Mouse (Mus musculus): Measurements from ENCODE around the gene Bglap2.

The Bglap2 gene

DNA sequence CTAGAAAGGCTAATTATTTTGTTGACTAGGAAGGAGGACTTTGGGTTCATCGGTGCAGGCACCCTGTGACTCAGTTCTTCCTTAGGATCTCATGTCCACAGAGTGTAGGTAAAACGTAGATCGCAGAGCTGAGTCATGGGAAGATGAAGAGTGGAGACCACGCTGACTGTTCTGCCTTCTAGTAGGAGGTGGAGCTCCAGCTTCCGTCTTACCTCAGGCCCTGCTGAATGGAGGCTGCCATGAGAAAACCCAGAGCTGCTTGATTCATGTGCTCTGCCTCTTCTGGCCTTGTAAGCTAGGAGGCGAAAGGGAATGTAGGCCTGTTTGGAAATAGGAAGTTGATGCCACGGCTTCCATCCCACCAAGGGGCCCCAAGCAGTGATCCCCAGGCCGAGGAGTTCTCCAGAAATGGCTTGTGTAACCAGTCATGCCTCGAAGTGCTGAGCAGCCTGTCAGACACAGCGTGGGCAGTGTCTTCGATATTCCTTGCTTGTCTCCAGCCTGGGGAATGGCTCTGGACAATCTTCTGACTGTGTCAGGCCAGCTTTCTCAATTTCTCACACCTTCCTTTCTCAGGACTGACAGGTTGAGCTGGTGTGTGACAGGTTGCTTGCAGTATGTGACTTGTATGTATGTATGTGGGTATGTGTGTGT, 41.0 kb downstream of the Bglap2 start:
- peak; percentile 57 for DNase-seq

- peak; percentile 97 for DNase-seq
Measured at GRCm38 (mm10) chr3:88336058-88337013, 42.2 kb downstream of the Bglap2 start, which contains the start of the genes Tmem79 and Smg5. Tmem79 (minus strand) TSS chr3:88336148. Smg5 (plus strand) TSS chr3:88336260.

DNA sequence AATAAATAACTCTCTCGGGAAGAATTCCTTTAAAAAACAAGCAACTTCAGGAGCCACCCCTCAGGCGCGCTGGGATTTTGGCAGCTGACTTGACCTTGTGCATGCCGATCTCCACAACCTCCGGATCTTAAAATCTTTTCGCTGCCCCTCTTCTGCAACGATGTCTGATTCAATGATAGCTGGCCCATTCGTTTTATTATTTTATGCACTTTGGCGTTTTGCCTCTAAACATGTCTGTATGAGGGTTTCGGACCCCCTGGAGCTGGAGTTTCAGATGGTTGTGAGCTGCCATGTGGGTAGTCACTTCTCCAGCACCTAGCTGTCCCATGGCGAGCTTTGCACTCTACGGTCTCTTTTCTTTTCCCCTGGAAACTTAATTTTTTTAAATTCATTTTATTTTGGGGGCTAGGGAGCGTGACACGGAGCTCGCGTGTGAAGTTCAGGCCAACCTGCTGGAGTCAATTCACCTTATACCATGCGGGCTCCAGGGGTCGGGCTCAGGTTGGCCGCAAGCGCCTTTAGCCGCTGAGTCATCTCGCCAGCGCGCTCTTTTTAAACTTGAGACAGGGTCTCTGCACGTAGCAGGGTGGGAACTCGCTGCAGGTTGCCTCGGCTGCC, 43.0 kb downstream of the Bglap2 start:
- DNase-seq: no peak

DNA sequence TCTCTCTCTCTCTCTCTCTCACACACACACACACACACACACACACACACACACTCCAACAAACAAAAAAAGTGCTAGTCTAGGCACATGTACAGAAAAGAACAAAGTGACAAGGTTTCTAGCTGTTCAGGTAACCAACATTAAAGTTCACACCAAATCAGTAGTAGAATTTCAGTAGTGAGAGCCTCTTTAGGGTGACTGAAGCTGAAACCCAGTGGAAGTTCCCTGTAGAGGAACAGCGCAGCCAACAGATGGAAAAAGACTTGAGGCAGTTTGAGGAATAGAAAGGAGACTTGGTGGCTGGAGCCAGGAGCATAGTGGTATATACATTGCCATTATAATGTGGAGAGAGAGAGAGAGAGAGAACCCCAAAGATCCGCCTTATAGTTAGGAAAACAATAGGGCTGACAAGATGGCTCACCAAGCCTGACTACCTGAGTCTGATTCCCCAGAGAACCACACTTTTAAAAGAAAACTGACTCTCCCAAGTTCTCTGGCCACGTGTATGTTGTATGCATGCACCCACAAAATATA, 43.5 kb downstream of the Bglap2 start:
- no peak for DNase-seq

DNA sequence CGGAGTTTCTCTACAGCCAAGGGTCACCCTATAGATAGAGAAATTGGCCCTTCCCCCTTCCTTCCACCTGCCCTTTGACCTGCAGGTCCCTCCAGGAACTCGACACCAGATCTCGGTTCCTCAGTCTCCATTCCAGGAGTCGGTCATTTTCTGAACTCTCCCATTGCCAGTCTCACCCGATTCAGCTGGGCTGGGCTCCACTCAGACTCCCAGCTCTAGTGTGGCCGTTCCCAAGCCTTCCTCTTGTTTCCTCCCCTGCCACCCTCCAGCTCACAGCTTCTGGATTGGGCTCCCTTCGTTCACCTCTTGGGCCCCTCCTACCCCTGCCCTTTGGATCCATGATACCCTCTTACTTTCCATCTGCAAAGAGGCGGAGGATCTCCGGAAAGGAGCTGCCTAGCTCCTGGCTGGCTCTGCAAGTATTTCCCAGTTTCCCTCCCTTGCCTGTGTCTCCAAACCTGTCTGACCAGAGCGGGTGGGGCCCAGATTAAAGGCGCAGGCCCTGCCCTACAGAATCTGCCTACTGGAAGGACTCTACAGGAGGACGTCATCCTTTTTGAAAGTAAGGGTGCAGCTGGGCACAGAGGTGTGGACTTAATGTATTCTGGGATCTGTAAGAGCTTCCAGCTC, 44.4 kb downstream of the Bglap2 start:
- no peak for DNase-seq

DNA sequence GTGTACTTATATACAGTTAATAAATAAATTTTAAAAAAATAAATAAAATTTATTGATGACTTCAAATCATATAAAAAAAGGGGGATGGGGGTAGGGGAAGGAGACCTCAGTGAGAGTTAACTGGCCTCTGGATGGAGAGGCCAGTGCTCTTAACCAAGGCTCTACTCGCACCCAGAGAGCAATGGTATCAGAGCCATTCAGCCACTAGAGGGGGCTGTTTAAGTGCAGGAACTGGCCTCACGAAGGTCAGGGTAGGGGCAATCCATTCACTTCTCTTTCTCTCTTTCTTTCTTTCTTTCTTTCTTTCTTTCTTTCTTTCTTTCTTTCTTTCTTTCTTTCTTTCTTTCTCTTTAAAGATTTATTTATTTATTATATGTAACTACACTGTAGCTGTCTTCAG, 47.2 kb downstream of the Bglap2 start:
- DNase-seq: no peak

- no peak for DNase-seq
Measured at GRCm38 (mm10) chr3:88328956-88329355, 49.5 kb downstream of the Bglap2 start.

All from right cerebral cortex, adult 18-20 months (tissue).